Mouse (Mus musculus) bone marrow, adult 2 months (tissue): ENCODE measurements around the gene Epyc.

Source experiments
- CTCF ChIP-seq: fragments of 200-500 bp; IDR thresholded peaks from 2 replicates; pipeline ENCODE4 v1.5.1; 2011; ENCODE audit warnings: low read length, control low read depth; ENCODE audit not compliant: control insufficient read depth, insufficient read depth
- POLR2A ChIP-seq: fragments of 200-500 bp; IDR thresholded peaks from 2 replicates; pipeline ENCODE4 v1.6.1; 2011; ENCODE audit warnings: low read depth, mild to moderate bottlenecking, control low read depth, low read length, borderline replicate concordance; ENCODE audit not compliant: control insufficient read depth

GRCm38 (mm10) chr10:97603256-97603655 is 40.6 kb upstream of the Epyc start:
- no peak for TF ChIP-seq POLR2A
- no peak for TF ChIP-seq CTCF
